Mouse (Mus musculus) erythroid progenitor cell, adult 5-6 weeks (primary cell): ENCODE data around the gene Tff1. TPM values are rescaled to one million over a fixed set of nuclear protein-coding genes. Genes with fewer than 3 reads are reported as not detected.

Source experiments
- ATAC-seq: replicated peaks from 2 replicates; pipeline ENCODE4 v1.8.0; 2016; ENCODE audit warnings: moderate number of reproducible peaks, mild to moderate bottlenecking, moderate TSS enrichment, inconsistent platforms; ENCODE audit not compliant: poor library complexity, low FRiP score, severe bottlenecking
- total RNA-seq, 2 experiments: library from RNA; stranded (forward) in 1 of 2; stranded (reverse) in 1 of 2; fragments of 150-400 nt in 1 of 2; fragments of 186-747, 209-891 nt in 1 of 2; gene quantifications; 2 replicates each; pipeline versions ENCODE4 v1.2.3 to v1.2.4; 2015 to 2017; ENCODE audit warnings: low replicate concordance in 2 of 2

Gene Tff1
- total RNA-seq (2015; ENCODE audit: low replicate concordance) (not detected in 2 replicates), total RNA-seq (2017; ENCODE audit: low replicate concordance) (not detected in 2 replicates)

GRCm38 (mm10) chr17:31165127-31165526 is at the start of gene Tff1:
Gene Tff1 (minus strand): TSS chr17:31165277.
- no peak for ATAC-seq

GRCm38 (mm10) chr17:31211881-31212280 is 46.8 kb upstream of the Tff1 start:
- ATAC-seq = no peak

- ATAC-seq = no peak
Observed at GRCm38 (mm10) chr17:31210299-31210698, 45.2 kb upstream of the Tff1 start.

- ATAC-seq = no peak
Observed at GRCm38 (mm10) chr17:31209376-31209930, 44.4 kb upstream of the Tff1 start.

GRCm38 (mm10) chr17:31208654-31209053 is 43.6 kb upstream of the Tff1 start:
- ATAC-seq = no peak

- peak; percentile 45; the same call in 1 of the 2 replicates for ATAC-seq
Observed at GRCm38 (mm10) chr17:31207771-31208334, 42.8 kb upstream of the Tff1 start, which contains the start of gene Ubash3a. Gene Ubash3a (plus strand): TSS chr17:31207873.

- no peak for ATAC-seq
Observed at GRCm38 (mm10) chr17:31198877-31199276, 33.8 kb upstream of the Tff1 start, which contains the start of gene Tmprss3. Gene Tmprss3 (minus strand): TSS chr17:31198977.

- no peak for ATAC-seq
Observed at GRCm38 (mm10) chr17:31196283-31196682, 31.2 kb upstream of the Tff1 start.

GRCm38 (mm10) chr17:31195207-31195606 is 30.1 kb upstream of the Tff1 start:
- 0 out of 2 replicates have a peak, but pooled peaks have one; percentile 9 for ATAC-seq

- ATAC-seq = no peak
Observed at GRCm38 (mm10) chr17:31193360-31193759, 28.3 kb upstream of the Tff1 start.

- ATAC-seq = no peak
Observed at GRCm38 (mm10) chr17:31192663-31193062, 27.6 kb upstream of the Tff1 start.

GRCm38 (mm10) chr17:31191825-31192224 is 26.7 kb upstream of the Tff1 start:
- ATAC-seq = no peak

GRCm38 (mm10) chr17:31187370-31187769 is 22.3 kb upstream of the Tff1 start:
- no peak for ATAC-seq

- ATAC-seq = no peak
Observed at GRCm38 (mm10) chr17:31184269-31184990, 19.4 kb upstream of the Tff1 start.

GRCm38 (mm10) chr17:31183180-31183974 is 18.3 kb upstream of the Tff1 start:
- ATAC-seq = no peak

GRCm38 (mm10) chr17:31181490-31181889 is 16.4 kb upstream of the Tff1 start:
- no peak for ATAC-seq

GRCm38 (mm10) chr17:31176321-31176720 is 11.2 kb upstream of the Tff1 start:
- no peak for ATAC-seq

GRCm38 (mm10) chr17:31169796-31170195 is 4.7 kb upstream of the Tff1 start:
- no peak for ATAC-seq

GRCm38 (mm10) chr17:31163821-31164220 is 1.3 kb downstream of the Tff1 start:
- ATAC-seq = no peak

GRCm38 (mm10) chr17:31162607-31163006 is 2.5 kb downstream of the Tff1 start:
- ATAC-seq = no peak
